Mouse (Mus musculus) cortical plate, adult 2 months (tissue): Measurements from ENCODE around the gene Plk5.

Experiments used
- CTCF ChIP-seq: fragments of 200-500 bp; IDR thresholded peaks from 2 replicates; pipeline ENCODE4 v1.5.1; 2011; ENCODE audit warnings: mild to moderate bottlenecking, control low read depth, low read length; ENCODE audit not compliant: insufficient read depth; ENCODE audit errors: extremely low read depth
- POLR2A ChIP-seq: fragments of 200-500 bp; IDR thresholded peaks from 2 replicates; pipeline ENCODE4 v1.6.1; 2011; ENCODE audit warnings: mild to moderate bottlenecking, low read length, control low read depth; ENCODE audit not compliant: insufficient read depth; ENCODE audit errors: extremely low read depth

DNA sequence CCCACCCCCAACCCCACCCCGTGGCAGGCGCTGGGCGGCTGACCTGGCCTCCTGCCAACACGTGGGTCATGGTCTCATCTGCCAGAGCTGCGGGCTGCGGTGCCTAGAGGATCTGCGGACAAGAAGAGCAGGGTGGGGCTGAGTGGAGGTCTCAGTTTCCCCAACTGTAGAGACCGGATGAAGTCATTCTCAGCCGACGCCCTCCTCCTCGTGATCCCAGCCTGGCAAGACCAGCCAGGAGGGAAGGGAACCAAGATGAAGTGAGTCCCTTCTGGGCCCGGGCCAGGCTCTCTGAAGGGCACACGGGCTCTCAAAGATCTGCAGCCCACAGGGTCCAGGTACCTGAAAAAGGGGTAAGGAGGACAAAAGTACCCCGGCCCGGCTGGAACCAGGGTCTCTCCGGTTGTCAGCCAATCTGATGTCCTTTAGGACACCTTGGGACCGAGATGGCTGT lies 8.7 kb upstream of the Plk5 start:
- no peak for TF ChIP-seq POLR2A
- TF ChIP-seq CTCF, result no peak
